Mouse (Mus musculus) lung, postnatal 14 days (tissue): Measurements from ENCODE around the gene Vmn1r196.
"Not testable (repeated sequence)": the region's sequence is repeated elsewhere in the genome, so short reads cannot be mapped to it uniquely, and the experiment has no call there.

Experiments used
- DNase-seq: peaks from one replicate; pipeline ENCODE4 v3.0.0; 2021

Vmn1r196 gene

DNA sequence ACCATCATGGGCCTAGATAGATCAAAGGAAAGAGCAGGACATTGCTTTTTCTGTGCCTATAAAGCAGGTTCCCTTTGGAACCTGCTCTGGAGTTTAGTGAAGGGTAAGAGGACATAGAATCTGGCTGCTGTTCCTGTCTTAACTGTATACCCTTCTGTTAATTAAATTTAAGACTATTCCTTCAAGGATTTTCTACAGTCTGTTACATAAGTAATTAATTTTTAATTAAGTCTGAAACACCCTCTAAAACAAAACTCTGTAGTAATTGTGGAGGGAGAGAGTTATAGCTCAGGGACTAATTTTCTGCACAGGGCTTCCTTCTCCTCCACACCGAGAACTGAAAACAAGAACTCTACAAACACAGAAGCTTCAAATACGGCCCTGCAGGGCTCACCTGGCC lies at the start of gene Vmn1r196:
TSS of gene Vmn1r196 (plus strand) at position 301 of the 400 bp plus-strand sequence.
- no peak for DNase-seq

DNA sequence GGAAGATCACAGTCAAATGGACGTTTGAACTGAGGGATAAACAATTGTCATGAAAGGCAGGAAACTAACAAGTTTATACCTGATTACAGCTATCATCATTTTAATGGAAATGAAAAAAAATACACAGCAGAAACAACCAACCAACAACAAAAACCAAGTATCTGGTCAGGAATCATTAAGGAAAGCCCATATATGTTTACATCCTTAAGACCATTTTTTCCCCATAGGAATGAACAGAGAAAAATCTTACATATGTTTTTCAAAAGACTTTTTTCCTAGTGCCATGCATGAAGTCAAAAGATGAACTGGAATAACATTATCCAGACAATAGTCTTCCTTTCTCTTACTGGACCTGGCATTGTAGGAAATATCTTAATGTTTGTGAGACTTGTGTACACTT lies 45.8 kb upstream of the Vmn1r196 start, which contains the start of gene Vmn1r194:
TSS of gene Vmn1r194 (plus strand) at position 301 of the 400 bp plus-strand sequence.
- no peak for DNase-seq

DNA sequence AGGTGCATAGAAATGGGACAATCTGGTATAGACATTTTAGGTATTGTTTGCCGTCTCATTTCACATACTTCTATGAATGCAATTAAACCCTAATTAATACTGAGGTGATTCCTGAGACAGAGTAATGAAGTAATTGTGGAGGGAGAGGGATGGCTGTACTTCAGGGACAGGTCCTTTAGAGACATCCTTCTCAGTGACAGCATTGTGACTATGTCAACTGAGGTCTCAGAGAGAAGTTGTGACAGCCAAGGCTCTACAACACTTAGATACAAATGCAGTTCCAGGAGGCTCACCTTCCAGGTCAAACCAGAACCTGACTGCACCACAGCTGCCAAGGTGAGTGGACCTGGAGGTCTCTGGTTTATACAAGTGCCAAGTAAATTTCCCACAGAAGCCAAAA lies 19.5 kb upstream of the Vmn1r196 start, which contains the start of gene Vmn1r195:
TSS of gene Vmn1r195 (plus strand) at position 301 of the 400 bp plus-strand sequence.
- DNase-seq, result not testable (repeated sequence)

DNA sequence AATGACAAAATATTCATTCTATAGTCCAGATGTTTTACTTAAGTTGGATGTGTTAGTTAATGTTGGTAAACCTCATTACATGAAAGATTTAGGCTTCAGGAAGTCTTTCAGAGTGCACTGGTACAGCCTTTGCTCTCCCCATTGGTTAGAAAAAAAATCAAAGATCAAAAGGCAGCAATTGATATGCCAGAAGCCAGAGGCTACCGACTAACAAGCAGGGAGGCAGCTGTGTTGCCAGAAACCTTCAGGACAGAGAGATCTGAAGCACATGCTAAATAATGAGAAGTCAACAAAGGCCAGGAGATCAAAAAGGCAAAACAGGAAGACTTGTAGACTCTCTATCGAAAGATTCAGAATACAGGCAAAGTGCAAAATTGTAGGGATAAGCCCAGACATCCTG lies 18.0 kb upstream of the Vmn1r196 start:
- no peak for DNase-seq

DNA sequence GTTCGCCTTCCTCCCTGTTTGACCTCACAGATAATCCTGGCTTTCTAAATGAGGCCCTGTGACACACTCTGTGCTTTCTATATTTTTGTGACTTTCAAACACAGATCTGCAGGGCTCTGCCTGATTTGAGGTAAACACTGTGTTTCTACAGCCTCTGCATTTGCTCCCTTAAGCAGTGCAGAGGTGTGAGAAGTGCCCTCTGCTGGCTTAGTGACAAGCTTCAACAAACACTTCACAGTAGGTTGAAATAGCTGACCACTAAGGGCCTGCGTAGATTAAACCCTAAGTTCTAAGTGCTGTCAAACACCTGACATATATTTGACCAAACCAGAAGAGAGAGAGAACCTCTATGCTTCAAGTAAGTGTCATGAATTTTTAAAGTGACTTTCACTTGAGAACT lies 5.1 kb upstream of the Vmn1r196 start:
- no peak for DNase-seq

DNA sequence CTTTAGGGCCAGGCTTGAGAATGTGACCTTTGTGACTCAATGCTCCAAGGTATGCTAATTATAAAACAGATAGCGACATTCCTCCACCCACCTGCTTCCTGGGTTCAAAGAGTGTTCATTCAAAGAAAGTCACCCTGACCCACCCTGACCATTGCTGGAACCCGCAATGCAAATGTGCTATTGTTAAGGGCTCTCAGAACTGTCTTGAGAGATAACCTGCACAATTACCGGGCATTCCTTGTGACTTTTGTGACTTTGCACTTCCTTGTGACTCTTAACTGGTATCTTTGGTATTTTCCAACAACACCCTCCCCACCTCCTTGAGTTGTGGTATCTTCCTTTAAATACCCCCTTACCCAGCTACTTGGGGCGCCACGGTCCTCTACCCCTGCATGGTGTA lies 18.4 kb downstream of the Vmn1r196 start:
- DNase-seq, result not testable (repeated sequence)

DNA sequence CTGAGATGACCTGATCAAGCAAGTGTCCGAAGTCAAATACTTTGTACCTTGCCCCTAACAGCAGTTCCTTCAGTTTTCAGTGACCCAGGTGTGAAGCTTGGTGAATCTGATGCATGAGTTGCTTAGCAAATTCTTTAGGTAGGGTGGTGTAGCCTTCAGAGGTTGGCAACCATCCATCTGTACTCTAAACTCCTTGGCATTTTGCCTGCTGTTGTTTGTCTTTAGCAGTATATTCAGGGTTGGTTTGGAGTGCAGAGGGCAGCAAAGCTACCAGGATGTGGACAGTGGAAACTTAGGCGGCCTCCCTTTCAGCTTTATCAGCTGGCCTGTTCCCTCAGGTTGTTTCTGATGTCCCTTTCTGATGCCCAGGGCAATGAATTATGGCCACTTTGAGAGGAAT lies 25.6 kb downstream of the Vmn1r196 start:
- no peak for DNase-seq

DNA sequence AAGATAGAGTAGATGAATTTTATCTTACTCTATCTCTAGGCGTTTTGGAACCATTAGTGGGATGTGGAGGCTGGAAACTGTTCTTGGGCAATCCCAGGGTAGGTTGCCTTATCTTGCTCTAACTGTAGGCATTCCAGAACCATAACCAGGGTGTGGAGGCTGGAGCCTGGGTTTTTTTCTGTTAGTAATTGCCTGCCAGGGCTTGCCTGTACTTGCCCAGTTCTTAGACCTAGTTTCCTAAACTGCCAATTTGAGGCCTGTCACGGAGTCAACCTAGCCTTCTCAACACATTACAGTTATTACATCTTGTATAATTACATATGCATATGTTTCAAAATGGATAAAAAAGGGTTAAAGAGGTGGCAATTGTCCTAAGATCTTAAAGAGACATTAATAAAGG lies 27.6 kb downstream of the Vmn1r196 start:
- no peak for DNase-seq

DNA sequence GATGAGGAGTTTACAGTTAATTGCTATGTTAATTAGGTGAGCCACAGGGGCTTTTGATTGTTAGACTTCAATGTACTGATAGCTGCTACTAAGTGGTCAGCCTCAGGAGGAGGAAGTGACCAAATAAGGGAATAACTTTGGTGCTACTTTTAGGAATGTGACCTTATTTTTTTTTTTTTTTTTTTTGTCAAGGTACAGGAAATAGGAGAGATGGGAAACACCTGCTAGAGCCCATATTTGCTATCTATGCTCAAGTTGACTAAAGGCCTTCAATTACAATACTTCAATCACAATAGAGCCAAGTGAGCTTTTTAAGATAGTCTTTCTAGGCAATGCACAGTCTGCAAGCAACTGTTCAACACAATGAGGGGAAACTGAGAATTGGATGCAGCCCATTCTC lies 30.4 kb downstream of the Vmn1r196 start:
- no peak for DNase-seq

DNA sequence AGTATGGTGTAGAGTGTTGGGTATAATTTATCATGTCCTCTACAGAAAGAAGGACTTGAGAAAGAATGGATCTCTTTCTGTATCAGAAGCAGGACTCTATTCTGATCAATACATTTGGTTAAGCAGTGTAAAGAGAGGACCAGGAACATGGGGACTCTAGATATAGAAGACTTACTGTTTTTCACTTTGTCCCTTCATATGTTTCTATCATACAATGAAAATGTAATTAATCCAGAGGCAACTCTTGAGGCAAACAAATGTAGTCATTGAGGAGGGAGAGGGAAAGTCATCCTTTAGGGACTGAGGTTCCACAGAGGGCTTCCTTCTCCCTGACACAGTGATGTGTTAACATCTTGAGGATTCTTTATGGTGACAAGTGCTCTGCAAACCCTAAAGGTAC lies 34.6 kb downstream of the Vmn1r196 start, which contains the start of gene Vmn1r197:
TSS of gene Vmn1r197 (plus strand) at position 301 of the 400 bp plus-strand sequence.
- DNase-seq, result no peak

DNA sequence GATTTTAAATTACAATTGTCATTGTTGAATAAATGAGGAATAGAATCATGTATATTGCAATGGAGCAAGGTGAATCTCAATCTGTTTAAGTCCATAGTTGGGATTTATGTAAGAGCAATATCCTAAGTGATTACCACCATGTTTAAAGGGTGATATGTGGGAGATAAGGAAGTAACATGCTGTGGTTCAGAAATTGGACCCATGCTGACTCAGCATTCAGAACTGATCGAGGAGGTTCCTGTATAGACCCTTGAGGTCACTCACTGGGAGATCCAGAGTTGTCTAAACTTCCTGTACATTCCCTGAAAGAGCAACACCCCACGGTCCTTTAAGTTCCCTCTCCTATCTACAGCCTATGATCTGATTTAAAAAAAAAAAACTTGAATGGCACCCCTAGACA lies 43.5 kb downstream of the Vmn1r196 start:
- no peak for DNase-seq

DNA sequence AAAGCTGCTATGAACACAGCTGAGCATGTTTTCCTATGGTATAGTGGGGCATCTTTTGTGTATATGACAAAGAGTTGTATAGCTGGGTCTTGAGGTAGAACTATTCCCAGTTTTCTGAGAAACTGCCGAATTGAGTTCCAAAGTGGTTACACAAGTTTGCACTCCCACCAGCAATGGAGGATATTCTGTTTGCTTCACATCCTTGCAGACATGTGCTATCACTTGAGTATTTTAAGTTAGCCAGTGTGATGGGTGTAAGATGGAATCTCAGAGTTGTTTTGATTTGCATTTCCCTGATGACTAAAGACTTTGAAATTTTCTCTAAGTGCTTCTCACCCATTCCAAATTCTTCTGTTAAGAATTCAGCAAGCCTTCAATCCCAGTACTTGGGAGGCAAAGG lies 45.8 kb downstream of the Vmn1r196 start:
- no peak for DNase-seq
